Mouse (Mus musculus): ENCODE measurements around the gene Olfr1333. TPM values are rescaled to one million over a fixed set of nuclear protein-coding genes. Genes with fewer than 3 reads are reported as not detected.

Olfr1333 gene
- polyA plus RNA-seq (2011; ENCODE audit: insufficient read depth, insufficient read length, low read depth, missing spikeins) = not detected in 2 replicates

DNA sequence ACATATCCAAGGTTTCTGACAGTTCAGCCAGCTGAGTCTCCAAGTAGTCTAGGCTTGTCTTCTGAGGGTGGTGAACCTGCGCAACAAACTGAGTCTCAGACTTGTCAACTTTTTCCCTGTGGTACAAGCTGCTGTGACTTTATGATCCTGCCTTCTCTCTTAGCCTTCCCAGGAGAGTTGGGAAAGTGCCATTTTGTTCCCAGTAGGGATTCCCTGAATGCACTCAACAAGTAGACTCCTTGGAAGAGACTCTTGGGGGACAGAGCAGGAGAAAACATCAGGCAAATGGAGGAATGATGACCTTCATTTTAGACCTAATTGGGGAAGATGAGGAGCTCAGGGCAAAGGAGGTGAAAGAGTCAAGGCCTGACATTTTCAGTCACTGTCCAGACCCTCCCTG, at the start of gene Olfr1333:
Gene Olfr1333 (minus strand): TSS at position 101 of the 400 bp plus-strand sequence.
- Histone ChIP-seq H3K27me3 (ENCODE audit: control insufficient read depth, insufficient read depth, low read length, poor library complexity, severe bottlenecking) (no peaks in the 10 kb centered on the region), H3K4me3 (ENCODE audit: low read depth, low read length) (no peak within 1 kb of the TSS), H3K9ac (ENCODE audit: low read depth, poor library complexity, severe bottlenecking) (no peak within 1 kb of the TSS), H3K4me1 (ENCODE audit: control insufficient read depth, insufficient read depth, low read length) (no peaks in the 10 kb centered on the region), H3K9me3 (replicated peaks; ENCODE audit: control insufficient read depth, insufficient read depth, low read length, poor library complexity, severe bottlenecking) (no peaks in the 10 kb centered on the region), H3K27ac (ENCODE audit: insufficient read depth, low read length) (no peak within 1 kb of the TSS), H3K36me3 (ENCODE audit: control insufficient read depth, insufficient read depth, low read length, poor library complexity, severe bottlenecking) (no peaks in the 10 kb centered on the region)
- TF ChIP-seq EP300 (IDR thresholded peaks at IDR 0.05; ENCODE audit: insufficient read depth, low read depth, low read length) (no peak), CTCF (IDR thresholded peaks at IDR 0.05; ENCODE audit: low read depth, low read length) (no peak)

GRCm38 (mm10) chr4:118867566-118867965, 31.5 kb upstream of the Olfr1333 start:
- H3K4me3 ChIP-seq (ENCODE audit: low read depth, low read length) = no peak overlapping the region
- no peaks in the 10 kb centered on the region for H3K9me3 ChIP-seq (replicated peaks; ENCODE audit: control insufficient read depth, insufficient read depth, low read length, poor library complexity, severe bottlenecking)
- H3K4me1 ChIP-seq (ENCODE audit: control insufficient read depth, insufficient read depth, low read length) = no peaks in the 10 kb centered on the region
- no peaks in the 10 kb centered on the region for H3K36me3 ChIP-seq (ENCODE audit: control insufficient read depth, insufficient read depth, low read length, poor library complexity, severe bottlenecking)
- no peak overlapping the region for H3K9ac ChIP-seq (ENCODE audit: low read depth, poor library complexity, severe bottlenecking)
- H3K27me3 ChIP-seq (ENCODE audit: control insufficient read depth, insufficient read depth, low read length, poor library complexity, severe bottlenecking) = no peaks in the 10 kb centered on the region
- TF ChIP-seq CTCF (IDR thresholded peaks at IDR 0.05; ENCODE audit: low read depth, low read length) (no peak), EP300 (IDR thresholded peaks at IDR 0.05; ENCODE audit: insufficient read depth, low read depth, low read length) (no peak), POLR2A (IDR thresholded peaks at IDR 0.05; ENCODE audit: insufficient read depth, low read length) (no peak)
- no peak overlapping the region for H3K27ac ChIP-seq (ENCODE audit: insufficient read depth, low read length)

- no peak within 1 kb of the TSS for H3K4me3 ChIP-seq (ENCODE audit: low read depth, low read length)
- H3K9ac ChIP-seq (ENCODE audit: low read depth, poor library complexity, severe bottlenecking) = no peak within 1 kb of the TSS
- TF ChIP-seq CTCF (IDR thresholded peaks at IDR 0.05; ENCODE audit: low read depth, low read length) (no peak), POLR2A (IDR thresholded peaks at IDR 0.05; ENCODE audit: insufficient read depth, low read length) (no peak), EP300 (IDR thresholded peaks at IDR 0.05; ENCODE audit: insufficient read depth, low read depth, low read length) (no peak)
- H3K36me3 ChIP-seq (ENCODE audit: control insufficient read depth, insufficient read depth, low read length, poor library complexity, severe bottlenecking) = no peaks in the 10 kb centered on the region
- no peaks in the 10 kb centered on the region for H3K4me1 ChIP-seq (ENCODE audit: control insufficient read depth, insufficient read depth, low read length)
- no peak within 1 kb of the TSS for H3K27ac ChIP-seq (ENCODE audit: insufficient read depth, low read length)
- H3K27me3 ChIP-seq (ENCODE audit: control insufficient read depth, insufficient read depth, low read length, poor library complexity, severe bottlenecking) = no peaks in the 10 kb centered on the region
- H3K9me3 ChIP-seq (replicated peaks; ENCODE audit: control insufficient read depth, insufficient read depth, low read length, poor library complexity, severe bottlenecking) = no peaks in the 10 kb centered on the region
Measured at GRCm38 (mm10) chr4:118864349-118864748, 28.3 kb upstream of the Olfr1333 start, which contains the start of gene Olfr1331. Gene Olfr1331, plus strand, starts transcription at chr4:118864649.

GRCm38 (mm10) chr4:118862704-118863103, 26.6 kb upstream of the Olfr1333 start:
- Histone ChIP-seq H3K36me3 (ENCODE audit: control insufficient read depth, insufficient read depth, low read length, poor library complexity, severe bottlenecking) (no peaks in the 10 kb centered on the region), H3K27me3 (ENCODE audit: control insufficient read depth, insufficient read depth, low read length, poor library complexity, severe bottlenecking) (no peaks in the 10 kb centered on the region), H3K4me1 (ENCODE audit: control insufficient read depth, insufficient read depth, low read length) (no peaks in the 10 kb centered on the region), H3K27ac (ENCODE audit: insufficient read depth, low read length) (no peak overlapping the region), H3K4me3 (ENCODE audit: low read depth, low read length) (no peak overlapping the region), H3K9ac (ENCODE audit: low read depth, poor library complexity, severe bottlenecking) (no peak overlapping the region), H3K9me3 (replicated peaks; ENCODE audit: control insufficient read depth, insufficient read depth, low read length, poor library complexity, severe bottlenecking) (no peaks in the 10 kb centered on the region)
- TF ChIP-seq EP300 (IDR thresholded peaks at IDR 0.05; ENCODE audit: insufficient read depth, low read depth, low read length) = no peak
- no peak for TF ChIP-seq CTCF (IDR thresholded peaks at IDR 0.05; ENCODE audit: low read depth, low read length)
- no peak for TF ChIP-seq POLR2A (IDR thresholded peaks at IDR 0.05; ENCODE audit: insufficient read depth, low read length)

DNA sequence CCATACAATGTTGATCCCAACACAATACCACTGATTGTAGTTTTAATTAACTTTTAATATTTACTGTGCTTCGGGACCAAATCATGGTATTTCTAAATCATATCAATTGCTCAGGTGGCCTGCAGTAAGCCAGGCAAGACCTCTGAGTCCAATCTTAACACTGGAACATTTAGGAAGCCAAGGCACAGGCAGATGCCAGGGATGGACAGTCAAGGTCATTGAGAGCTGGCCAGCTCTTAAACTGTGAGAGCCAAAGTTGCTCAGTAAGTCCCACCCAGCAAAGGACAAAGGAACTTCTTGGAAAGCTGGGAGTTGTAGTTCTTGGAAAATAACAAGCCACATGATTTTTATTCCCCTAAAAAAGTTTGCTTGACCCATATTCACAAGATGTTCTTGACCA, 25.7 kb upstream of the Olfr1333 start:
- H3K27ac ChIP-seq (ENCODE audit: insufficient read depth, low read length) = no peak overlapping the region
- no peak overlapping the region for H3K4me3 ChIP-seq (ENCODE audit: low read depth, low read length)
- H3K36me3 ChIP-seq (ENCODE audit: control insufficient read depth, insufficient read depth, low read length, poor library complexity, severe bottlenecking) = no peaks in the 10 kb centered on the region
- no peaks in the 10 kb centered on the region for H3K9me3 ChIP-seq (replicated peaks; ENCODE audit: control insufficient read depth, insufficient read depth, low read length, poor library complexity, severe bottlenecking)
- TF ChIP-seq CTCF (IDR thresholded peaks at IDR 0.05; ENCODE audit: low read depth, low read length) (no peak), POLR2A (IDR thresholded peaks at IDR 0.05; ENCODE audit: insufficient read depth, low read length) (no peak), EP300 (IDR thresholded peaks at IDR 0.05; ENCODE audit: insufficient read depth, low read depth, low read length) (no peak)
- no peak overlapping the region for H3K9ac ChIP-seq (ENCODE audit: low read depth, poor library complexity, severe bottlenecking)
- no peaks in the 10 kb centered on the region for H3K4me1 ChIP-seq (ENCODE audit: control insufficient read depth, insufficient read depth, low read length)
- no peaks in the 10 kb centered on the region for H3K27me3 ChIP-seq (ENCODE audit: control insufficient read depth, insufficient read depth, low read length, poor library complexity, severe bottlenecking)

DNA sequence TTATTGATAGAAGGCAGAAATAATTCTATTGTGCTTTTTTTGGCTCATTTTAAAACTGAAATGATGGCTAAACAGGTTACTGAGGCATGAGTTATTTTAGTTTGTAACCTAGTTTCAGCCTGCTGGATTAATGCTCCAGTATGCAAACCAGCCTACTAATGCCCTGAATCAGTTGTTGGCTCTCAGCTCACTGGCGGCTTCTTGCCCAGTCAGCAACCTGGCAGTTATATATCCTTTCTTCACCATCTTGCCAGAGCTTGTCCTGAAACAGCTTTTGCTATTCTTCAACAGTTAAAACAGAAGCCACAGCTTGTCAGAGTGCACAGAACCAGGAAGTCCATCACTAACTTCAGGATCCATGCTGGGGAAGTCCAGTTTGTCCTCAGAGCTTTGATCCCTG, 17.2 kb downstream of the Olfr1333 start:
- H3K9ac ChIP-seq (ENCODE audit: low read depth, poor library complexity, severe bottlenecking) = no peak overlapping the region
- TF ChIP-seq EP300 (IDR thresholded peaks at IDR 0.05; ENCODE audit: insufficient read depth, low read depth, low read length) = no peak
- TF ChIP-seq CTCF (IDR thresholded peaks at IDR 0.05; ENCODE audit: low read depth, low read length) = no peak
- TF ChIP-seq POLR2A (IDR thresholded peaks at IDR 0.05; ENCODE audit: insufficient read depth, low read length) = no peak
- H3K27me3 ChIP-seq (ENCODE audit: control insufficient read depth, insufficient read depth, low read length, poor library complexity, severe bottlenecking) = no peaks in the 10 kb centered on the region
- no peak overlapping the region for H3K4me3 ChIP-seq (ENCODE audit: low read depth, low read length)
- H3K36me3 ChIP-seq (ENCODE audit: control insufficient read depth, insufficient read depth, low read length, poor library complexity, severe bottlenecking) = no peaks in the 10 kb centered on the region
- H3K4me1 ChIP-seq (ENCODE audit: control insufficient read depth, insufficient read depth, low read length) = no peaks in the 10 kb centered on the region
- no peaks in the 10 kb centered on the region; the same call in 1 of the 2 replicates for H3K9me3 ChIP-seq (replicated peaks; ENCODE audit: control insufficient read depth, insufficient read depth, low read length, poor library complexity, severe bottlenecking)
- no peak overlapping the region for H3K27ac ChIP-seq (ENCODE audit: insufficient read depth, low read length)

Measured in ES-Bruce4 (cell line).